Mouse (Mus musculus): ENCODE measurements around the gene Dnmt1.

- TF ChIP-seq GATA1 (IDR thresholded peaks at IDR 0.05; ENCODE audit: borderline replicate concordance, low read length) (no peak), FLI1 (IDR thresholded peaks at IDR 0.05; ENCODE audit: low read length) (no peak)
These were observed 42.0 kb upstream of the Dnmt1 start for GRCm38 (mm10) chr9:21001651-21002200.

Data from megakaryocyte, embryonic 14.5 days (primary cell).